Mouse (Mus musculus) ES-Bruce4 (cell line): ENCODE results near the gene Serpina5.

ENCODE experiments used
- CTCF ChIP-seq: IDR thresholded peaks from one replicate; pipeline ENCODE4 v1.8.1; 2011; ENCODE audit warnings: low read depth, low read length
- EP300 ChIP-seq: IDR thresholded peaks from 2 replicates; pipeline ENCODE4 v1.6.1; 2011; ENCODE audit warnings: low read depth, low read length; ENCODE audit not compliant: insufficient read depth
- POLR2A ChIP-seq: IDR thresholded peaks from one replicate; pipeline ENCODE4 v1.8.1; 2011; ENCODE audit warnings: low read length; ENCODE audit not compliant: insufficient read depth

DNA sequence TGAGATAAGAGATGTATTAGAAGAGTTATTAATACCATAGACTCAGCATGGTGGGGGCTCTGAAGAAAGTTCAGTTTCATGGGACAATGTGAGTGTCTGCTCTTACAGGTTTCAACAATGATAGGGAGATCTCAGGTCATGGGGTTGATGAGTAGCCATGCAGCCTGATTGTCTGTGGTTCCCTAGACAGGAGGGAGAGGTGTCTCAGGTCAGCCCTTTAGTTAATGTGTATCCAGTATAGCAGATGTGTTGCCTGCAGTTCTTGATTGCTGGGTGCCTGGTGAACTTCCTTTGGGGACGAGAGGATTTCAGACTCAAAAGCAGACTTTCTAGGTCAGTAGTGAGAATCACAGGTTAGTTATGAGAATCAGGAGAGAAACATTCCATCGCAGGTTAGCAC, 7.6 kb downstream of the Serpina5 start:
- TF ChIP-seq CTCF (no peak), EP300 (no peak), POLR2A (no peak)
